Mouse (Mus musculus): ENCODE measurements around the gene Gm16430. TPM values are rescaled to one million over a fixed set of nuclear protein-coding genes. Genes with fewer than 3 reads are reported as not detected.
"Not testable (repeated sequence)": the region's sequence is repeated elsewhere in the genome, so short reads cannot be mapped to it uniquely, and the experiment has no call there.

Gm16430 gene
- not detected in 2 replicates for polyA plus RNA-seq (2012; rRNA removed)

DNA sequence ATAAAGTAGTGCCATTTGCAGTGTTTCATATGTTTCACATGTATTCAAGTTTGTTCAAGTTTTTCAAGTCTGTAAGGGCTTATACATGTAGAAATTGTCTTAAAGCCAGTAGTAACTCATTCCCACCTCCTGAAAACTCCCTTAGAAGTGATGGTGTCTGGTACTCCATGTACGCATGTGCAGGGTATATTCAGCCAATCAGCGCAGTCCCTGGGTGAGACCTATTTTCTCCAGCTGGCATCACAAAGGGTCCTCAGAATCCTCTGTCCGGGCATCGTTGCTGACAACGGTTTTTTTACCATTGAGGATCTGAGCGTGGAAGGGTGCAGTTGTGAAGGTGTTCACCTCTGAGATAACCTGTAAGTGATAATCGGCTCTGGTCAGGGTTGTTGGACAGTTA, at the start of gene Gm16430:
Gene Gm16430, plus strand, starts transcription at position 301 of the 400 bp plus-strand sequence.
- DNase-seq (ENCODE audit: low read depth): not testable (repeated sequence)

Other genes with a start within 250 kb of the Gm16430 start
- not detected in 2 replicates for gene Gm16405, start 91.0 kb upstream of the Gm16430 start, polyA plus RNA-seq (2012; rRNA removed)

Measured in brain, embryonic 14.5 days (tissue).